Mouse (Mus musculus) right cerebral cortex, adult 2 months (tissue): ENCODE data around the gene Zbtb44.

Experiments
- DNase-seq, 2 experiments: peaks; one replicate each; pipeline ENCODE4 v3.0.0; 2021 to 2022; ENCODE audit warnings: low spot score in 2 of 2

The Zbtb44 gene

DNA sequence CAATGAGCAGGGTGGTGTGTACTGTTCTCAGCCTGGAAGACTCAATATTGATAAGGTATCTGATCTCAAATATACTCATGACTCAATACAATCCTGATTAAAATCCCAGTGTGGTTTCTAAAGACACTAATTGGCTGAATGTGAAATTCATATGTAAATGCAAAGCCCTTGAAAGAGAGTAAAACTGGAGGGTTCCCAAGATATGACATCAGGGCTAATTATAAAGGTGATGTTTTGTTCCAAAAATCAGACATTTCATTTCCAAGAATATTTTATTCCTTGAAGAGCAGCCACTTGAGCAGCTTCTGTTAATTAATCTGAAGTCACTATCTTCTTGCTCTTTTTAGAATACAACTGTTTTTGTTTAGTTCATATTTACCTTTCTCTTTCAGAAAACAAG, 85.1 kb downstream of the Zbtb44 start:
- no peak for DNase-seq

DNA sequence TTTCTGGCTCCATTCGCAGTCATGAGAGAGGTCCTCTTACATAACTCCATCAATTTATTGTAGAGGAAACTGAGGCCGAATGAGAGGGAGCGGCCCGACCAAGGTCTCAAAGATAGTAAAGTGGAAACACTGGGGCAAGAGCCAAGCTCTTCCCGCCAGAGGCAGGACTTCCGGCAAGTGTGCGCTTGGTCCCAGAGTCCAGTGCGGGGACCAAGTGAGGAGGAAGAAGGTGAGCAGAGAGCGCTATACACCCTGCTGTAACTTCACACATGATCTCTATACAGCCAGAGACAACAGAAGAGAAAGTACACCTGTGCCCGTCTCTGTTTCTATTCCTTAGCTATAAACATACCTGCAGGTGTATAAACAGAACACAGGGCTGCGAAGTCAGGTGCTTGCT, 86.6 kb downstream of the Zbtb44 start:
- DNase-seq, result no peak

DNA sequence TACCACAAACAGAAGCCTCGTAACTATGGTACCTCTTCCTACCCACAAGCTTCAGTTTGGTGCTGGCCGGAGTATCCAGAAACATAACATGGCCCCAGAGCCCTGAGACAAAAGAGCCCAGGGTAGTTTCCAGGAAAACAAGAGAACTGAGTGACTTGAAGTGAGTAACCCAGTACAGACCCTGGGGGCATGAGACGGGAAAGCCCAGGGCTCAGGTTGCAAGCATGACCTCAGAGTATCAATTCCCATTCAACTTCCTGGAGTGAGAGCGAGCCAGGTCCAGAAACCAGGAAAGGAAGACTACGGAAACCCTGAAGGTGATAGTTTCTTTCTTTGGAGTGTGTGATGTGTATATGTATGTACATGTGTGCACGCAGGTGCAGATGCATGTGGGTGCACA, 87.0 kb downstream of the Zbtb44 start:
- DNase-seq, result no peak

DNA sequence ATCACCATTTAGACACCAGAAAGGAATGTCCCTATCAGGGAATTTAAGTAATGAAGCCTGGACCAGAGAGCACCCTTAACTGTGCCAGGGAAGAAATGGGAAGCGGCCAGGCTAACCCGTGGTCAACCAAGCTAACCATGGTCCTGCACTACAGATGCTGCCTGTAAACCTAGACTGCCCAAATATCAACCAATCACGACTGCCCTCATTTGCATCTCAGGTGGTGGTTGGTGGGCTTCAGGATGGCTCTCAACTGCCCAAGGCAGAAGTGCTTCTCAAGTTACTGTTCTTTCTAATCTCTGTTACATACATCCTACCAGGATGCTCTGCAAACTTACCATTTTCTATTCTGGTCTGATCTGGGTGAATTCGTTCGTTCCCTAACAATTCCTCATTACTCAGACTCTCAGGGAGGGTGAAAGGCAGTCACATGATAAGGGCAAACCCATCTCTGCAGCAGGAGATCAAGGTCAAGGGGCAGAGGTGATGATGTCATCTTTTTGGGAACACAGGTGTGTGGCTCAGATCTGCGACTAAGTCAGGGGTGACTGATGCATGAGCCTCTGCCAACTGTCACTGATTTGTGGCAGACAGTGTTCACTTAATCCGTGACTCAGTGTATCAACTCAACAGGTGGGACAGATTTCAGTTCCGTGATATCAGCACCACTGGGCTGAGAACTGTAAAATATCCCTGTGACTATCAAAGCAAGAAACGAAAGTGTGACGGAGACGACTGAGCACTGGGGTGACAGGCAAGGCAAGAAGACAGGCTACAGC, 88.3 kb downstream of the Zbtb44 start:
- DNase-seq, result no peak

DNA sequence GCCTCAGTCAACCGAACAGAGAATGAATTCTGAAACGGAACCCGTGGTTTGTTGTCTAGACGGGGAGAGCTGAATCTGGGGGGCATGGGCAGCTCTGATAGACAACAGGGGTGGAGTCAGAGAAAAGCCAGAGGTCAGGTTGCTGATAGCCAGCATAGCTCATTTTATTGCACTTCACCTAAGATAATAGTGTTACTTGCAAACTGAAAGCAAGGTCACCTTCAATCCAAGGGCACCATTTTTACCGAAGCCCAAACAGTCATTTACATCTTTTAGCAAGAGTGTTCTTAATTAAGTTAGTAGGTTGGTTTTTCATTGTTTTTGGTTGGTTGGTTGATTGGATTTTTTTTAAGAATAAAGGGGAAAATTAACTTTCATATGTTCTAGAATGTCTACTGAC, 89.0 kb downstream of the Zbtb44 start:
- no peak for DNase-seq

DNA sequence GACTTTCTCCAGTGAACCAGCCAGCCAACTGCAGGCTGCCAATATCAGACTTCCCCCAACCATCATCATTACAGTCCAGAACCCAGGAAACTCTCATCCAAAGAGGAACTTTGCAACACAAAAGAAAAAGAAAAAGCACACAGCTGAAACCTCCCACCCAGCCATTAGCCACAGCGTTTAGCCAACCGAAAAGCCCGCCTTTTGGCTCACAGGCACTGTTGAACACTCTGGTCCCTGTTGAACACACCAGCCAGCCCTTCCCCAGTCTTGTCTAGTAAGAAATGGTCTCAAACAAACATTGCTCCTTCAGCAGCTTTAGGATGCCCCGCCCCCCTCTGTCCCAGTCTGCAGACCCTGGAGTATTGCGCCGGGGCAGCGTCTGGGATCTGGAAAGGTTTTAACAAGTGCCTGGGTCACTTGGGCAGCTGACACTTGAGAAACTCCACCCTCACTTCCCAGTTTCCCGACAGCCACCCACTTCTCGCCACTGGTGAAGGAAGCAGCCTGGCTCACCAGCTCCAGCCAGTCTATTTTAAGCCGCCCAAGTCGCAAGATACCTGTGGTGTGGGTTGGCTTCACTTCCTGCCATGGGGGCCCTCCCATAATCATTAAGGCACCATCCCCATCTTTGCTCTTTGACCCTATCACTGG, 89.6 kb downstream of the Zbtb44 start:
- DNase-seq, result no peak

DNA sequence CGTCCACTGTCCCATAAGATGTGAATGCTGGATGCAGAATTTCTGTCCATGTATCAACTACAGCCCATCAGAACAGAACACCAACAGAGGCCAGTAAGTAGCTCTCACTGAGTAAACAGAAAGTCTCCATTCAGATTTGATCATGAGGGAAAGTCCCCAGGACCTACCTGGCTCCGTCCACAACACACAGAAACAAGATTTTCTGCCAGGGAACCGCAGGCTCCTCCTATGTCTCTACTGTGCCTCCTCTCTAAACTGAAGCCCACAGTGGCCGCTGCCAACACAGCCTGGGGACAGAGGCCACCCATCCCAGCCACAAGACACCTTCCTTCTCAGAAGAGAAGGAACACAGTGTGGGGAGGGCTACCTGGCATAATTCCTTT, 90.1 kb downstream of the Zbtb44 start:
- DNase-seq, result no peak

DNA sequence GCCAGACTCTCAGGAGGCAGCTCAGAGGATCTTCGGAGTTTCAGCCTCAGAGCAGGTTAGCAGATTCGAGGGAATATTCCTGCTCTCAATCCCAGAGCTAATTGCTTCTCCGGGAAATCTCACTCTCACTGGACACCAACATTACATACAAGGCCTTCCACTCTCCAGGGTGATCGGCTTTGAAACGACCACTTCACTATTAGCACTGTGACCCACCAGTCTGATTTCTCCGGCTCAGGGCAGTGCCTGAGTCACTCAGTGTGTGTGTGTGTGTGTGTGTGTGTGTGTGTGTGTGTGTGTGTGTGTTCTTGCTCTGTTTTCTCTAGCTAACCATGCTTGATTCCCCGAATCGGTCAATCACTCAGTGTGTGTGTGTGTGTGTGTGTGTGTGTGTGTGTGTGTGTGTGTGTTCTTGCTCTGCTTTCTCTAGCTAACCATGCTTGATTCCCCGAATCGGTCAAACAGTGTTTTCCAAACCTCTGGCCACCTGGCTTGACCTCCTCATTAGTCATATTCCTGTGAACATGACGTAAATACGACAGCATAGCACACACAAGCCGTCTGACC, 92.1 kb downstream of the Zbtb44 start:
- DNase-seq, result no peak
